Mouse (Mus musculus): ENCODE measurements around the gene Gimap4. TPM values are rescaled to one million over a fixed set of nuclear protein-coding genes. Genes with fewer than 3 reads are reported as not detected.

Gimap4 gene
- total RNA-seq, 2 experiments from 2014 or later: 41.2 to 60.8 TPM

Other genes starting within 250 kb of the Gimap4 start
- 10 to 100 TPM; 31.2 to 62.6 TPM for gene Zfp467, start 238.7 kb upstream of the Gimap4 start, total RNA-seq (2021)
- 1 to 10 TPM; 1.9 to 2.4 TPM for gene Sspo, start 236.3 kb upstream of the Gimap4 start, total RNA-seq (2021)
- gene Atp6v0e2, start 146.9 kb upstream of the Gimap4 start, total RNA-seq (2021): 10 to 100 TPM; 61.8 to 63.3 TPM
- gene Lrrc61, start 129.8 kb upstream of the Gimap4 start, total RNA-seq (2021): 10 to 100 TPM; 26.0 to 49.9 TPM
- gene Rarres2, start 111.8 kb upstream of the Gimap4 start, total RNA-seq (2021): 10 to 100 TPM; 52.7 to 77.5 TPM
- gene Gm45021, start 94.9 kb upstream of the Gimap4 start, total RNA-seq (2021): not detected
- 10 to 100 TPM; 48.5 to 50.5 TPM for gene Repin1, start 90.7 kb upstream of the Gimap4 start, total RNA-seq (2021)
- gene Gm44965, start 90.6 kb upstream of the Gimap4 start, total RNA-seq (2021): not detected
- gene Zfp775, start 82.5 kb upstream of the Gimap4 start, total RNA-seq (2021): 1 to 10 TPM; 6.8 to 9.5 TPM
- 1 to 10 TPM; 1.5 to 1.6 TPM for gene AI854703, start 57.8 kb upstream of the Gimap4 start, total RNA-seq (2021)
- 10 to 100 TPM in 1 of 2 experiments, 1 to 10 TPM in 1; 9.9 to 15.7 TPM for gene Gimap8, start 37.3 kb upstream of the Gimap4 start, total RNA-seq (2021)
- 1 to 10 TPM; 4.4 to 7.1 TPM for gene Gimap9, start 8.4 kb upstream of the Gimap4 start, total RNA-seq (2021)
- gene Gimap6, start 23.7 kb downstream of the Gimap4 start, total RNA-seq (2021): 10 to 100 TPM; 55.3 to 73.5 TPM
- 1 to 10 TPM; 2.9 to 3.3 TPM for gene Gm28053, start 34.1 kb downstream of the Gimap4 start, total RNA-seq (2021)
- gene Gimap7, start 34.1 kb downstream of the Gimap4 start, total RNA-seq (2021): under 1 TPM in 1 of 2 experiments, not detected in 1; 0.53 TPM
- 10 to 100 TPM; 10.8 to 15.4 TPM for gene Gimap1, start 54.5 kb downstream of the Gimap4 start, total RNA-seq (2021)
- 10 to 100 TPM; 13.3 to 18.2 TPM for gene Gimap5, start 61.6 kb downstream of the Gimap4 start, total RNA-seq (2021)
- gene Gimap3, start 86.3 kb downstream of the Gimap4 start, total RNA-seq (2021): 1 to 10 TPM; 2.9 to 8.5 TPM
- 100 to 1,000 TPM; 293 to 327 TPM for gene Tmem176a, start 156.4 kb downstream of the Gimap4 start, total RNA-seq (2021)
- 100 to 1,000 TPM; 506 to 589 TPM for gene Tmem176b, start 156.9 kb downstream of the Gimap4 start, total RNA-seq (2021)
- gene Aoc1, start 188.3 kb downstream of the Gimap4 start, total RNA-seq (2021): not detected
- not detected for gene 1600015I10Rik, start 245.3 kb downstream of the Gimap4 start, total RNA-seq (2021)

All from adrenal gland, postnatal 36 days (tissue).